Mouse (Mus musculus) thymus, postnatal 4 days (tissue): ENCODE data around the gene Cnih1.
"Not testable (repeated sequence)": the region's sequence is repeated elsewhere in the genome, so short reads cannot be mapped to it uniquely, and the experiment has no call there.

Source experiments
- DNase-seq: peaks from one replicate; pipeline ENCODE4 v3.0.0; 2021

Gene Cnih1

DNA sequence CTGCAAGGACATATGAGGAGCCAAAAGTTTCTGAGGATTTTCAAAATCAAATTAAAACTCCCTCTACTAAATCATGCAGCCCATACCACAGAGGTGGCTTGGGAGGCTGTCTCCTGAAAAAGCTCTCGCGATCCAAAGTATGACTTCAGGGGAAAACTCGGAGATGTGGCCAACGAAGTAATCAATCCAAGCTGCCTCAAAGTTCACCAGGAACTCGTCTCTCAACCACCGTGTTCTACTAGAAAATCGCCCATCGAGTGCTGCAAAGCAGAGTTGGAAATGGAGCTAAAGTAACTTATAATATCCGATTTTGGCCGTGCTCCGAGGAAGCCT, 791 bp downstream of the Cnih1 start:
- no peak for DNase-seq

GRCm38 (mm10) chr14:46785247-46785646, 3.0 kb downstream of the Cnih1 start:
- DNase-seq = no peak

GRCm38 (mm10) chr14:46783327-46783926, 4.8 kb downstream of the Cnih1 start:
- no peak for DNase-seq

GRCm38 (mm10) chr14:46782187-46782828, 5.9 kb downstream of the Cnih1 start:
- DNase-seq = no peak

DNA sequence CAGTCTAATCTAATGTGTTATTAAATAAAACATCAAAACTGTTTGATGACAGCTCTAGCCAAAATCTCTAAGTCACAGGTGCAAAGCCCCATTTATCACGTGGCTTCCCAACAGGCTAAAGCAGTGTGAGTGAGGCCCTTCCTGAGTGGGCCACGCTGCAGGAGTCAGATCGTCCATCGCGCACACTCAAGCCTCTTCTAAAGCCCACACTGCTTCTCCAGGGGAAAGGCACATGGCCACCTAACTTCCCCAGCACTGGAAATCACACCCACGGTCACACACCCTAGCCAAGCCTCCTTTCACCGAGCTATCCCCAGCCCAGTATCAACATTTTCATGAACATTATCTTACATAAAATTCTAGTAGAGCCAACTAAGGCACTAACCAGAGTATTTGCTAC, 7.1 kb downstream of the Cnih1 start:
- no peak for DNase-seq

GRCm38 (mm10) chr14:46779217-46779616, 9.0 kb downstream of the Cnih1 start:
- DNase-seq = peak; percentile 41

DNA sequence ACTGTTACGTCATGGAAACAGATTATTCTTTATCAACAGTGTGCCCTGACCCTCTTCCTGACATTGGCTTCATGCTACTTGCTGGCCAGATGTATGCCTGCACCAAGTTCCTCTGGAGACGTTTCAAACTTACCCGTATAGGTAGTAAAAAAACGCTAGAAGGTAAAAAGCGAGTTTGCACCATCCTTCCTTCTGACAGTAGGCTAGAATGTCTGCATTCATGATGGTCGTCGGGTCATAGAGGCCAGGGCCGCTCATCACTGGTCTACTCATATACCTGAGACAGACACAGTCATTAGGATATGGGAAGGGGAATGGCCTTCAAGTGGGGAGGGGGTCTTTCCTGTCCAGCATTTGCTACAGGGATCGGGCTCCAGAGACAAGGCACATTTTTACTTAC, 9.5 kb downstream of the Cnih1 start:
- DNase-seq = no peak

DNA sequence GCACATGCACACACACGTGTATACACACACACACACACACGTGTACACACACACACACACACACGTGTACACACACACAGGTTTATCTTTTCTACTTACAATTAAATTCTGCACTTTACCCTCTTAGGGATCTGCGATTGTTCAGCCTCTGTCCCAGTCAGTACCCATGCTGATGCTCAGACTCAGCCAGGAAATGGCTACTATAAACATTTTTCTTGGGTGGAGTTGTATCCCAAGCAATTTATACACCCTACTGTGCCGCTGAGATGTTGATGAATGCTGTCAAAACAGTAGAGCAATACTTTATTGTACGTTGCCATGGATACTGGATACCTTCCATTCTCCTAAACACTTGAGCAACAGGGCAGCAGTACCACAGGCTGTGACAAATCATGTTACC, 18.2 kb downstream of the Cnih1 start:
- DNase-seq = no peak

GRCm38 (mm10) chr14:46767116-46767515, 21.1 kb downstream of the Cnih1 start:
- no peak for DNase-seq

DNA sequence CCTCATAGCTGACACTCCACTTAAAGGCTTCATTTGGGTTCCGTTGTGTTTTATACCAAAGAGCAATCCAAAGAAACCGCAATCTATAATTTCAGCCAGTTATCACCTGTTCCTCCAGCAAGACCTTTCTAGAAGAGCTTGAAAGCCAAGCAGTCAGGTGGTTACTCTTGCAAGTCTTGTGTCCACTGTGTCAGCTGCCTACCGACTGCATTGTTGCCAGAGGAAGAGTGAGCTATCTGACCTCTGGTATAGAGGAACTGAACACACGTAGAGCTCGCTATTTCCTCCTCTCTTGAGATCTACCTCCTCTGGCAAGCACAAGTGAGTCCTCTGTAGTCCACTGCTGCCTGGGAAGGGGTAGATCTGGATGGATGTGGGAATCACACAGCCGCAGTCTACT, 27.0 kb downstream of the Cnih1 start:
- no peak for DNase-seq

DNA sequence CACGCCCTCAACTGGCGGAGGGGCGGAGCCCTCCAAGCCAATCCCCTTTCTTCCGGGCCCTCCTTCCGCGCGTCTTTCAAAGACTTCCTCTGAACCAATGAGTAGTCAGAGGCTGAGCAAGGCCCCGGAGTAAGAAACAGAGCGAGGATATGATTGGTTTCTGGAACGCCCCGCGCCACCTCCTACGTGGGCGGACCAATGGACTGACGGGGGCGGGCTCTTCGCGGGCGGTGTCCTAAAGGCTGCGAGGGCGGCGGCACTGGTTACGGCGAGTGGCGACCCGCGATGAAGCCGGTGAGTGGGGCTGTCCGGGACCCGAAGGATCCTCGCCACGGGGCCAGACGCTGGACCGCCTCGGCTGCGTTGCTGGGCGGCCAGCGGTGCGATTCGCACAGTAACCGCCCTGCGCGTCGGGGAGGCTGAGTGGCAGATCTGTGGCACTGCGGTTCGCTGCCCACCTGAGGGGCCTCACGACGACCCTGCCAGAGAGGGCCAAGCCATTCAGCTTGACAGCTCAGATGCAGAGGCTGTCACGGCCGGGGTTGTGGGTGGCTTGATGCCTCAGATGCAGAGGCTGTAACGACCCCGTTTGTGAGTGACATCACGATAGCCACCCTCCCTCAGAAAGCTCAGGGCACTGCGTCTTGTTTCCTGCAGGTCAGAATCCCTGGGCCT, 27.7 kb downstream of the Cnih1 start, which contains the start of gene Cdkn3:
TSS of gene Cdkn3 (plus strand) at position 187 of the 675 bp plus-strand sequence.
- peak; percentile 88 for DNase-seq

DNA sequence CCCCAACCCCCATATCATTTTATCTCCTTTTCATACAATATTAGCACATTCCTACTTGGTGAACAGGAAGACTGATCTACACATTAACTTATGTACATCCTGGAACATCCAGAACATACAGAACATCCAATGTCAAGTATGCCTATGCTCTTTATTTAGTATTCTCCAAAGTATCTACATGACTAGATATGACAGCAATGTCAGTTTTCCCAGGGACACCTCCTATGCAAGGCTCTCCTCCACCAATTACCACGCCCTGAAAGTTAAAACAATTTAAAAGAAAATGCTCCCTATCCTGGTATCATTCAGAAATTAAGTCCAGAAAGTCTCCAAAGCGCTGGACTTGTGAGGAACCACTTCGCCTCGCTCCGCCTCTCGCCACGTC, 28.2 kb downstream of the Cnih1 start:
- DNase-seq = no peak

DNA sequence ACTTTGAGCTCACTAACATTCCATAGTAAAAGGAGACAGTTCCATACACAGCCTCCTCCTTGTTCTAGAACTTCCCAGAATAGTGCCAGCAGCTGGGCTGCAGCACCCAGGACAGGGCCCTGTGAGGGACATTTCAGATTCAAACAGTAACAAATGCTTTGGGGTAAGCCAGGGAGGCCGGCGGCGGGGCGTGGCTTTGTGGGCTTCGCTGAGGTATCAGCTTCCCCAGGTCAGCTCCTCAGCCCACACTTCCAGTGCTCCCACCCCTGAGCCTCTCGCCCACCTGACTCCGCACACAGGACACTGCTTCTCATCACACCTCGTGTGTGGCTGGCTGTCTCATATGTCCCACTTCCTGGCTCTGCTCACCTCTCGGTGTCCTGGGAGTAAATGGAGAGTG, 30.5 kb downstream of the Cnih1 start:
- no peak for DNase-seq

- DNase-seq = no peak
These were observed 32.4 kb downstream of the Cnih1 start for GRCm38 (mm10) chr14:46755851-46756250.

DNA sequence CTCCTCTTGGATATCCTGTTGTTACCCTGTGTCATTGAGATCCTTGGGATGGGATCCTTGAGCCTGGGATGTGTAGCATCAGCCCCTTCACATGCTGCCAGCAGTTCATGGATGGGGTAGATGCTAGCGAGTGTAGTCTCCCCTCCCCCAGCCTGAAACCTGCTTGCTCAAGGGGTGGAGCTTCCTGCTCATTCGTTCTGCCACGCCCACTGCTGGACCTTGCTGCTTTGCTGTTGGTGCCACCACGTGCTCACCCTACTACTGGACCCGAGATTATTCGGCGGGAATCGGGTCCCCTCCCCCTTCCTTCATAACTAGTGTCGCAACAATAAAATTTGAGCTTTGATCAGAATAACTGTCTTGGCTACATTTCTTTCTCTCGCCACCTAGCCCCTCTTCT, 33.8 kb downstream of the Cnih1 start:
- not testable (repeated sequence) for DNase-seq

DNA sequence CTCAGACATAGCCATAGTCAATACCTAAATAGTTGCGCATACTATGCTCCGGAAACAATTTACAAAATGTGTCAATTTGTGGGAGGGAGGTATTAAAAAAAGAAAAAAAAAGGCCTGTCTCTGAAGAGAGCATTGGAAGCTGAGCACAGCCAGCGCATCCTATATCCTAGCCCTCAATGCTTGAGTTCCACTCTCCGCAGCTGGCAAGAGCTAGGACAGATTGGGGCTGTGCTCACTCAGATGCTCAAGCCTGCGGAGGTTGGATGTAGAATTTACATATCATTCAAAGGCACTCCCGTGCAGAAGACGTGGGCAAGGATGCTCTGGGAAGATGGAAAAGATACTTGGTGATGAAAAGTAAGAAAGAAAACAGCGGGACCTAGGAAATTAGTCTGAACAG, 42.8 kb downstream of the Cnih1 start:
- no peak for DNase-seq

DNA sequence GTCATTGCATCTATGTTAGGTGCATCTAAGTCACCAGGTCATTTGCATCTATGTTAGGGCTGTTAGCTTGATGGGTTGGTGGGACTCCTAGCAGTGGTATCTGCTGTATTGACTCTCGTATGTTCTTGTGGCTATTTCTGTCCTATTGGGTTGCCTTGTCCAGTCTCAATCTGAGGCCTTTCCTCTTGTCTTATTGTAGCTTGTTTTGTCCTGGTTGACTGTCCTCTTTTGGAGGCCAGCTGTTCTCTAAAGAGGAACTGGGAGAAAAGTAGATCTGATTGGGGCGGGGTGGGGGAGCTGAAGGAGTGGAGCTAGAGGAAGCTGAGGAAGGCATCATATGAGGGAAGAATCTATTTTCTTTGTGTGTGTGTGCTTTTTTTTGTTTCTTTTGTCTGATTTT, 45.5 kb downstream of the Cnih1 start:
- DNase-seq = no peak

DNA sequence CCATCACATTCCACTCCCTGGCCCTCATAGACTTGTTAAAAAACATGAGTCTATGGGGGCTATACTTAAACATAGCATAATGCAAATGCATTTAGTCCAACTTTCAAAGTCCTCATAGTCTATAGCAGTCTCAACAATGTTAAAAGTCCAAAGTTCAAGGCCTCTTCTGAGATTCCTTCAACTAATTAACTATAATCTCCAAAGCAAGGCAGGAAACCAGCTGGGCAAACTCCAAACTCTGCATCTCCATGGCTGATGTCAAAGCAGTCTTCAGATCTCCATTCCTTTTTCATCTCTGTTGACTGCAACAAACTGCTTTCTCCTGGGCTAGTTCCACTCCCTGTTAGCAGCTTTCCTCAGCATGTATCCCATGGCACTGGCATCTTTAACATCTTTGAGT, 50.9 kb downstream of the Cnih1 start:
- not testable (repeated sequence) for DNase-seq

- no peak for DNase-seq
These were observed 51.8 kb downstream of the Cnih1 start for GRCm38 (mm10) chr14:46736366-46736765.

DNA sequence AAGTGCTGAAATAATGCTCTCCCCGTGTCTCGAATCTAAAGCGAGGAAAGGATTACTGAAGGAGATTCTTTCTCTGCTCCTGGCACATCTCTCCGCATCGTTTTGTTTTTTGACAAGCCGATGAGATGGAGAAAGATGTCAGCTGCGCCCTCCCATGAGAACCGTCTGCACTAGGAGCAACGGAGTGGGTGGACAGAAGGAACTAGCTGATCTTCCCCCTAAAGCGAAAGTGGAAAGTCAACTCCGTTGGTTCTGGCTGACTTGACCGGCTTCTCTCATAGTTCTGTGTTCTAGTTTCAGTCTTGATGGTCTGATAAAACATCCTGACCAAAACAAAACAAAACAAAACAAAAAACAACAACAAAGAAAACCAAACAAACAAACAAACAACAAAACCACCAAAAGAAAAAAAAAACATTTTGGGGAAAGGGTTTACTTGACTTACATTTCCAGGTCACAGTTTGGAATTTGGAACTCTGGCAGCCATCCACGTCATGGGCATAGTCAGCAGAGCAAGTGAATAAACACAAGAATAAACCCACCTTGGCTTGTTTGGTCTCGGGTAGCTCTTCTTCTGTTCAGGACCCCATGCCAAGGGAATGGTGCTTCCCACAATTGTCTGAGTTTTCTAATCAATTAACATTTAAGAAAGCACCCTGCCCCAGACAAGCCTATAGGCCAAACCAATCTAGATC, 53.3 kb downstream of the Cnih1 start:
- DNase-seq = no peak

GRCm38 (mm10) chr14:46734262-46734661, 53.9 kb downstream of the Cnih1 start:
- no peak for DNase-seq

DNA sequence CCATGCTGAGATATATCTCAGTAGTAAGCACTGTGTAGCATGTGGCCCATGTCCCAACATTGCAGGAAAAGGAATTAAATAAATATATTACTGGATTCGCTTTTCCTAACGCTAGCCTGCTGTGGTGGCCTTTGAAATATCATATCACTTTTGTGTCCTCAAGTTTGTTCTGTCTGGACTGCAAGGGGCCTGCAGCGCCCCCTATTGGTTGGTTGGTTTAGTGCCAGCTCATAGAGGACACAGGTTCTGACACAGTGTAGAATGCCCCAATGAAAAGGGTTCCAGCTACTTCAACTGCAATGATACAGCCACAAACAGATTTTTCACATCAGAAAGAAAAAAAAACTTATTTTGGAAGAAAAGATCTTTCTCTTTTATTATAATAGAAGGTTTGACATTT, 62.5 kb downstream of the Cnih1 start:
- peak; percentile 77 for DNase-seq
